Mouse (Mus musculus): ENCODE results near the gene Greb1. TPM values are rescaled to one million over a fixed set of nuclear protein-coding genes. Genes with fewer than 3 reads are reported as not detected.

Gene Greb1
- polyA plus RNA-seq, 1 experiment, result 0.48 TPM

- Histone ChIP-seq H3K4me3 (ENCODE audit: insufficient read depth, low read length) (peak within 1 kb of the TSS; percentile 85), H3K27ac (ENCODE audit: insufficient read depth, low read length) (peak within 1 kb of the TSS; percentile 78), H3K4me1 (ENCODE audit: control insufficient read depth, insufficient read depth, low read length) (peaks cover 3% of the 10 kb centered on the region; the same call in 1 of the 2 replicates)
- no peak for TF ChIP-seq CTCF (IDR thresholded peaks at IDR 0.05; ENCODE audit: extremely low read depth, insufficient read depth, low read length)
- TF ChIP-seq POLR2A (IDR thresholded peaks at IDR 0.05; ENCODE audit: extremely low read depth, insufficient read depth, low read length), result peak; percentile 77
Measured at GRCm38 (mm10) chr12:16810525-16811431, 10.1 kb upstream of the Greb1 start, which contains the start of gene E2f6. E2f6 (plus strand) TSS chr12:16810963.

- peak; percentile 70 for TF ChIP-seq CTCF (IDR thresholded peaks at IDR 0.05; ENCODE audit: extremely low read depth, insufficient read depth, low read length)
- no peak for TF ChIP-seq POLR2A (IDR thresholded peaks at IDR 0.05; ENCODE audit: extremely low read depth, insufficient read depth, low read length)
- no peak overlapping the region for H3K27ac ChIP-seq (ENCODE audit: insufficient read depth, low read length)
- H3K4me1 ChIP-seq (ENCODE audit: control insufficient read depth, insufficient read depth, low read length), result peaks cover 3% of the 10 kb centered on the region; the same call in 1 of the 2 replicates
- H3K4me3 ChIP-seq (ENCODE audit: insufficient read depth, low read length), result no peak overlapping the region
Measured at GRCm38 (mm10) chr12:16808045-16808444, 7.4 kb upstream of the Greb1 start.

DNA sequence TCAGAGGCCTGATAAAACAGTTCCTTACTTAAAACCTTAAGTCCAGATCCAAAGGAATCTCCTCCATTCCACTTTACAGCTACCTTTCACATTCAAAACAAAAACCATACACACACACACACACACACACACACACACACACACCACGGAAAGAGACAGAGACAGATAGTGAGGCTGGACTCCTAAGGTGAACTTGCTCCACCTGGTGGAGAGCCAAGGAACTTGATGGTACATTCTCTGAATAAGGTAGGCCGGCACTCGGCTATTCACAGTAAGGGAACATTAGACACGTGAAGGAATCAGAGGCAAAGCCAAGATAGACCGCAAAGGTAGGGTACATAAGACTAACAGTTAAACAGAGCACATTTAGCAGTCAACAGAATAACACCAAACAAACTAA is 4.8 kb upstream of the Greb1 start:
- TF ChIP-seq POLR2A (IDR thresholded peaks at IDR 0.05; ENCODE audit: extremely low read depth, insufficient read depth, low read length) (no peak), CTCF (IDR thresholded peaks at IDR 0.05; ENCODE audit: extremely low read depth, insufficient read depth, low read length) (peak; percentile 85)
- H3K4me1 ChIP-seq (ENCODE audit: control insufficient read depth, insufficient read depth, low read length), result peaks cover 1% of the 10 kb centered on the region; the same call in 1 of the 2 replicates

GRCm38 (mm10) chr12:16803956-16804430 is 3.3 kb upstream of the Greb1 start:
- H3K27ac ChIP-seq (ENCODE audit: insufficient read depth, low read length), result no peak overlapping the region
- H3K4me3 ChIP-seq (ENCODE audit: insufficient read depth, low read length), result no peak overlapping the region
- no peak for TF ChIP-seq CTCF (IDR thresholded peaks at IDR 0.05; ENCODE audit: extremely low read depth, insufficient read depth, low read length)
- no peak for TF ChIP-seq POLR2A (IDR thresholded peaks at IDR 0.05; ENCODE audit: extremely low read depth, insufficient read depth, low read length)
- peaks cover 2% of the 10 kb centered on the region; the same call in 1 of the 2 replicates for H3K4me1 ChIP-seq (ENCODE audit: control insufficient read depth, insufficient read depth, low read length)

More for the DNA sequence above, 4.8 kb upstream of the Greb1 start:
- no peak overlapping the region for H3K27ac ChIP-seq (ENCODE audit: insufficient read depth, low read length)
- H3K4me3 ChIP-seq (ENCODE audit: insufficient read depth, low read length), result no peak overlapping the region

DNA sequence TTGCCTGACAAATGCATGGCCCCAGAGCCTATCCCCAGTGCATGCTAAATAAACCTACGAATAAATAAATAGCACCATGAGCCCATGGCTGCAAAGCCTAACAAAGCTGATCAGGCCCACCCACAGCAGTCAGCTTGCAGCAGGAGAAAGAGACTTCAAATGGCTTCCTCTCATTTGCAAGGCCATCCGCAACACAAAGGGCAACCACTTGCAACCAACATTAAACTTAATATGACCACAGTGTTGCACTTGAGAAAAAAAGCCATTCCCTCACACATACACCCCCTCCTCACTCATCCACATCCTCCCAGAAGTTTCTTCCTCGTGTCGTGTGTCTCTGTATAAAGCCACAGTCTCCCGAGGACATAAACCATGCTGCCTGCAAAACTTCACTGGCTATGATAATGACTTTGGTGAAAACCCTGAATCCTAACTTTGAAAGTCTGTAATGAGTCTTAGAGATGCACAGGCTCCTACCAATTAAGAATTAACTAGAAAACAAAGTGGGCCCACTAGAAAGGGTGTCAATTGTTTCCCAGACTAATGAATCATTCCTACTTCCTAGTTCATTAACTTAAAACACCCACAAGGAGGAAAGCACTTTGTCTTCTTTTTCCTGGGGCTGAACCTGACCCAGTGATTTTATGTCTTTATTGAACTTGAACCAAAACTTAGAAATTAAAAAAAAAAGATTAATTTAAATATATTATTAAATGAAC is 2.7 kb upstream of the Greb1 start:
- peaks cover 2% of the 10 kb centered on the region; the same call in 1 of the 2 replicates for H3K4me1 ChIP-seq (ENCODE audit: control insufficient read depth, insufficient read depth, low read length)
- H3K27ac ChIP-seq (ENCODE audit: insufficient read depth, low read length), result no peak overlapping the region
- H3K4me3 ChIP-seq (ENCODE audit: insufficient read depth, low read length), result no peak overlapping the region
- no peak for TF ChIP-seq CTCF (IDR thresholded peaks at IDR 0.05; ENCODE audit: extremely low read depth, insufficient read depth, low read length)
- TF ChIP-seq POLR2A (IDR thresholded peaks at IDR 0.05; ENCODE audit: extremely low read depth, insufficient read depth, low read length), result no peak

- H3K4me1 ChIP-seq (ENCODE audit: control insufficient read depth, insufficient read depth, low read length), result peaks cover 2% of the 10 kb centered on the region; the same call in 1 of the 2 replicates
- H3K4me3 ChIP-seq (ENCODE audit: insufficient read depth, low read length), result no peak overlapping the region; the same call in 1 of the 2 replicates
- H3K27ac ChIP-seq (ENCODE audit: insufficient read depth, low read length), result no peak overlapping the region
- TF ChIP-seq POLR2A (IDR thresholded peaks at IDR 0.05; ENCODE audit: extremely low read depth, insufficient read depth, low read length), result no peak
- no peak for TF ChIP-seq CTCF (IDR thresholded peaks at IDR 0.05; ENCODE audit: extremely low read depth, insufficient read depth, low read length)
Measured at GRCm38 (mm10) chr12:16800959-16801315, 251 bp upstream of the Greb1 start.

DNA sequence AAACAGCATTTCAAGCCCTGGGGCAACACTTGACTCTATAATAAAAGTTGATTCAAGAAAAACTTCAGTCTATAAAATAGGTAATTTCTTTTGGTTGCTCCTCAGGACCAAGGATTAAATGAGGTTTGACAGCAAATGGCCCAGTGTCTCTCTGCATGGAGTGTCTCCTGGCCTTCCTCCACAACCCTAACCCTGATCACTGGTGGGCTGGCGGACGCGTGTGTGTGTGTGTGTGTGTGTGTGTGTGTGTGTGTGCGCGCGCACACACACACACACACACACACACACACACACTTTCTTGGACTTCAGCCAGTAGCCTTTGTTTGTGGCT is 793 bp downstream of the Greb1 start:
- no peak for TF ChIP-seq CTCF (IDR thresholded peaks at IDR 0.05; ENCODE audit: extremely low read depth, insufficient read depth, low read length)
- TF ChIP-seq POLR2A (IDR thresholded peaks at IDR 0.05; ENCODE audit: extremely low read depth, insufficient read depth, low read length), result no peak
- Histone ChIP-seq H3K4me3 (ENCODE audit: insufficient read depth, low read length) (no peak overlapping the region; the same call in 1 of the 2 replicates), H3K27ac (ENCODE audit: insufficient read depth, low read length) (no peak overlapping the region), H3K4me1 (ENCODE audit: control insufficient read depth, insufficient read depth, low read length) (peaks cover 2% of the 10 kb centered on the region; the same call in 1 of the 2 replicates)

DNA sequence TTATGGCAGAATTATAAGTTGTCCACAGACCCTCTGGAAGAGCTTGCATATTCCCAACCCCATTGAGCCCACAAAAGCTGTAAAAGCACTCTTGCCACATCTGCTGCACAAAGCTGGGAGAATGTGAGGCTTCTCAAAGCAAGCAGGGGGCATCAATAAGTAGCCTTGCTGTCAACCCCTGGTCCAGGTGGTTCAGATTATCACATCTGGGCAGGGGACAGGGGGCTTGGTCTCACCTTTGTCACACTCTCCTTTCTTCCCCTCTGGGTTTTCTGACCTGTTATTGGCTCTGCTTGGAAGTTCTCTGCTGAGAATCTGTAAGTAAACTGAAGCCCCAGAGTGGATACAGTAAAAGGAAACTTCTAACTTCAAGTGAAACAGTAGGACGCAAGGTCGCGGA is 1.8 kb downstream of the Greb1 start:
- TF ChIP-seq POLR2A (IDR thresholded peaks at IDR 0.05; ENCODE audit: extremely low read depth, insufficient read depth, low read length) (no peak), CTCF (IDR thresholded peaks at IDR 0.05; ENCODE audit: extremely low read depth, insufficient read depth, low read length) (no peak)
- Histone ChIP-seq H3K4me3 (ENCODE audit: insufficient read depth, low read length) (no peak overlapping the region), H3K27ac (ENCODE audit: insufficient read depth, low read length) (no peak overlapping the region)

GRCm38 (mm10) chr12:16795781-16796180 is 4.9 kb downstream of the Greb1 start:
- TF ChIP-seq CTCF (IDR thresholded peaks at IDR 0.05; ENCODE audit: extremely low read depth, insufficient read depth, low read length), result no peak
- H3K4me1 ChIP-seq (ENCODE audit: control insufficient read depth, insufficient read depth, low read length), result peaks cover 2% of the 10 kb centered on the region; the same call in 1 of the 2 replicates
- no peak overlapping the region for H3K4me3 ChIP-seq (ENCODE audit: insufficient read depth, low read length)
- H3K27ac ChIP-seq (ENCODE audit: insufficient read depth, low read length), result no peak overlapping the region

More for the DNA sequence above, 1.8 kb downstream of the Greb1 start:
- H3K4me1 ChIP-seq (ENCODE audit: control insufficient read depth, insufficient read depth, low read length), result peaks cover 2% of the 10 kb centered on the region; the same call in 1 of the 2 replicates

Data from cortical plate, adult 2 months (tissue).